Mouse (Mus musculus) liver, adult 2 months (tissue): ENCODE measurements around the gene Mprip.

Source experiments
- CTCF ChIP-seq: fragments of 200-500 bp; IDR thresholded peaks from 2 replicates; pipeline ENCODE4 v1.5.1; 2011; ENCODE audit warnings: low read depth, low read length, control low read depth
- POLR2A ChIP-seq: fragments of 200-500 bp; IDR thresholded peaks from 2 replicates; pipeline ENCODE4 v1.6.1; 2011; ENCODE audit warnings: low read length, control low read depth; ENCODE audit not compliant: insufficient read depth; ENCODE audit errors: extremely low read depth

DNA sequence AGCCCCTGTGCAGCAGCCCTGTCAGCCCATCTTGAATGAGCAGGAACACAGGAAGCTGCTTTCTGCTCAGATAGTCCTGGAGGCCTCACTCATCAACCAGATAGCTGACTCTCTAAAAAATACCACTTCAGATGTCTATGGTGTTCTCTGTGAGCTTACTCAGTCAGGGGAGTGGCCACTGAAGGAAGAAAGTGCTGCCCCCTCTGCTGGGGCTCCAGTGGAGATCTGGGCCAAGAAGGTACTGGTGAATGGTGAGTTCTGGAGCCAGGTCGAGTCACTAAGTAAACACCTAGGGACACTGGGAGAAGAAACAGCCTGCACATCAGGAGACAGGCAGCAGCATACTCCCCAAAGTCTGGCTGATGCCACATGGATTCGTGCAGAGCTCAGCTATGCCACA is 98.5 kb downstream of the Mprip start:
- no peak for TF ChIP-seq CTCF
- TF ChIP-seq POLR2A: no peak
